Mouse (Mus musculus) hindbrain, embryonic 12.5 days (tissue): ENCODE measurements at regions not wholly inside any gene's neighbourhood (a gene's known extent, or its start where the extent isn't known, plus 50 kb on each side); places are given as distances from the start of the nearest gene placed in this dataset.
A peak's percentile ranks its signal among the peaks of the same experiment; 100 is the strongest.

Source experiments
- ATAC-seq: fragments of 200-750 bp; cut with Nextera tagmentation; 2 replicates; pipeline ENCODE4 v1.8.0; 2017; ENCODE audit warnings: moderate TSS enrichment; ENCODE audit not compliant: low FRiP score
- H3K27ac ChIP-seq: fragments of 300-500 bp; sonication (generic); 2 replicates; pipeline ENCODE4 v1.5.1; 2016; ENCODE audit warnings: mild to moderate bottlenecking
- H3K27me3 ChIP-seq: fragments of 300-500 bp; sonication (generic); 2 replicates; pipeline ENCODE4 v1.6.1; 2016; ENCODE audit warnings: mild to moderate bottlenecking
- H3K36me3 ChIP-seq: fragments of 300-500 bp; sonication (generic); 2 replicates; pipeline ENCODE4 v1.6.1; 2016; ENCODE audit warnings: mild to moderate bottlenecking
- H3K4me1 ChIP-seq: fragments of 300-500 bp; sonication (generic); 2 replicates; pipeline ENCODE4 v1.6.1; 2016
- H3K4me2 ChIP-seq: fragments of 300-500 bp; sonication (generic); replicated peaks from 2 replicates; pipeline ENCODE4 v1.6.1; 2016; ENCODE audit warnings: mild to moderate bottlenecking
- H3K4me3 ChIP-seq: fragments of 300-500 bp; sonication (generic); 2 replicates; pipeline ENCODE4 v1.5.1; 2016; ENCODE audit warnings: mild to moderate bottlenecking
- H3K9ac ChIP-seq: fragments of 300-500 bp; sonication (generic); 2 replicates; pipeline ENCODE4 v1.6.1; 2016; ENCODE audit warnings: mild to moderate bottlenecking, moderate library complexity
- H3K9me3 ChIP-seq: fragments of 300-500 bp; sonication (generic); replicated peaks from 2 replicates; pipeline ENCODE4 v1.6.1; 2016; ENCODE audit warnings: mild to moderate bottlenecking
- WGBS: fragments of 180-500 bp; shearing (Covaris S2); methylation state at CpG from one replicate; pipeline ENCODE4 v1.1.7; 2016; 5-methylcytosine and 5-hydroxymethylcytosine counted together

- Histone ChIP-seq H3K36me3 (no peaks in the 10 kb centered on the region), H3K27me3 (no peaks in the 10 kb centered on the region), H3K27ac (no peak overlapping the region), H3K4me2 (no peak overlapping the region), H3K9ac (no peak overlapping the region), H3K4me1 (peaks cover 40% of the 10 kb centered on the region), H3K4me3 (no peak overlapping the region), H3K9me3 (no peaks in the 10 kb centered on the region)
- WGBS, result 16% methylated on average over 12 of the region's 12 CpGs
- ATAC-seq, result peak; percentile 68
These were observed 218.7 kb upstream of the Camk1g start for GRCm38 (mm10) chr1:193588477-193589464.

DNA sequence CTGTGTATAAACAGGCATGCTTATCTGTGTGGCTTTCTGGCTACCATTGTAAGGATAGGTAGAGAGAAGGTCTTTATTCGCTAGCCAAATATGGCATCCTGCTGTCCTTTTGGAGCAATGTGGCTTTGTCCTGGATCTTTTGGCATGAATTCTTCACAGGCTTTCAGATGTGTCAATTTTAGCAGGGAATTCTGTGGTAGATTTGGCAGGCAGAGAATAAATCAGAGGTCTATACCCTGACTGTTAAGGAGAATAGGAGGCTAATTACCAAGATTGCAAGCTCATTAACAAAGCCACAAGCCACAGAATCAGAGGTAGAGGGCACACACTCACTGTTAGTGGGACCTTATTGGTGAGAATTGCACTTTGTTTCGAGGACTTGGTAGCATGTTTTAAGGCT is 217.2 kb upstream of the Camk1g start:
- Histone ChIP-seq H3K27ac (no peak overlapping the region), H3K4me3 (no peak overlapping the region), H3K9ac (no peak overlapping the region), H3K36me3 (no peaks in the 10 kb centered on the region), H3K9me3 (no peaks in the 10 kb centered on the region), H3K4me2 (no peak overlapping the region), H3K27me3 (no peaks in the 10 kb centered on the region), H3K4me1 (peaks cover 40% of the 10 kb centered on the region)
- no peak for ATAC-seq
- 80% methylated on average over 2 of the region's 2 CpGs for WGBS

DNA sequence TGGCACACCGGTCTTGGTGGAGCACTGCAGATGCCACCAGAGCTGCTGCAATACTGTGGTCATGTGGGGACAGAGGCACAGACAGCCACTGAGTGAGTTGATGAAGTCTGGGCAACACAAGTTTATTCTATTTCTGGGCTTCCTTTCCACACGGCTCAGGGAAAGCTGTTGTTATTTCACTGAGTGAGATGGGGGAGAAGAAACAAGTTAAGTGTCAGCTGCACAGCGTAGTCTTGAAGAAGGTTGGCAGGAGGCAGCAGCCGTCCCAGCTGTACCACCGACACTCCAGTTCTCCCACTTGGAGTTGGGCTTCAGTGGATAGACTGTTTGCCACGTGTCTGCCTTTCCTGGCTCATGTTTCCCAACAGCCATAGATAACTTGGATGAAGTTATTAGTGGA is 216.8 kb upstream of the Camk1g start:
- Histone ChIP-seq H3K4me2 (no peak overlapping the region), H3K9ac (no peak overlapping the region), H3K36me3 (no peaks in the 10 kb centered on the region), H3K27me3 (no peaks in the 10 kb centered on the region), H3K4me3 (no peak overlapping the region), H3K27ac (no peak overlapping the region), H3K9me3 (no peaks in the 10 kb centered on the region), H3K4me1 (peaks cover 40% of the 10 kb centered on the region)
- ATAC-seq, result no peak
- 69% methylated on average over 6 of the region's 6 CpGs for WGBS

DNA sequence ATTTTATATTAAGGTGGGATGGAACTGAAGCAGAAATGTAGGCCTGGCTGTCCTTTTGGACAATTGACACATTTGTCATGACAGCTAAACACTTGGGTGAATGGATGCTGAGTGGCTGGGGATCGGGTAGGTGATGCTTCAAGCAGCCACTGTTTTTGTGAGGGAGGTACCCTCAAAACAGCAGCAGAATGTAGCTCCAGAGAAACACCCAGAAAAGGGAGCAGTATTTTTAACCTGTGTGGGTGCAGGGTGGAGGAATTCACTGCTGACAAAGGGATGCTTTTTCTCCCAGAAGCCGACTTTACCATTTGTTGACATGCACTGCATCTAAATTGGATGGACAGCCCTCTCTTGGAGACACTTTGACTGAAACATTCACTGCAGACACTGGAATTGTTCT is 213.7 kb upstream of the Camk1g start:
- no peak for ATAC-seq
- Histone ChIP-seq H3K27me3 (no peaks in the 10 kb centered on the region), H3K4me3 (no peak overlapping the region), H3K4me1 (peaks cover 21% of the 10 kb centered on the region), H3K27ac (no peak overlapping the region), H3K9me3 (no peaks in the 10 kb centered on the region), H3K9ac (no peak overlapping the region), H3K4me2 (no peak overlapping the region), H3K36me3 (no peaks in the 10 kb centered on the region)
- 69% methylated on average over 2 of the region's 2 CpGs for WGBS

GRCm38 (mm10) chr1:193580393-193580792 is 210.3 kb upstream of the Camk1g start:
- Histone ChIP-seq H3K36me3 (no peaks in the 10 kb centered on the region), H3K27ac (no peak overlapping the region), H3K4me1 (peaks cover 6% of the 10 kb centered on the region; the same call in 1 of the 2 replicates), H3K4me2 (no peak overlapping the region), H3K27me3 (no peaks in the 10 kb centered on the region), H3K9ac (no peak overlapping the region), H3K4me3 (no peak overlapping the region), H3K9me3 (no peaks in the 10 kb centered on the region)
- WGBS, result 83% methylated on average over 4 of the region's 4 CpGs
- no peak for ATAC-seq

DNA sequence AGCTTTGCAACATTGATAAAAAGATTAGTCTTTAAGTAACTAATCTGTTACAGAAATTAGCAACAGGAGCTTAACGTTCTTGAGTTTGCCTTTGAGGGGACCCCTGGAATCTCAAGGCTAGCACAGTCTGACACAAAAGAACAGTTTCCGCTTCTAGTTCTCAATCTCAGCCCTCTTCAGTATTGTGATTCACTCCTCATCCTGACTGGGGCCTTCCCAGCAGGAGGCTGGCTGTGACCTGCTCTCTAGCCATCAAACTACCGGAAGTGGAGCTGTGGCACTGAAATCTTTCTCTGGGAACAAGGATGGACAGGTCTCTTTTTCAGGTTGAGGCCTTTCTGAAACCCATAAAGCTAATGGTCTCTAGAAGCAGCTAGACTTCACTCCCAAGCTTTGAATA is 209.6 kb upstream of the Camk1g start:
- H3K36me3 ChIP-seq, result no peaks in the 10 kb centered on the region
- H3K4me2 ChIP-seq, result no peak overlapping the region
- no peak overlapping the region for H3K4me3 ChIP-seq
- H3K9ac ChIP-seq, result no peak overlapping the region
- peaks cover 6% of the 10 kb centered on the region; the same call in 1 of the 2 replicates for H3K4me1 ChIP-seq
- ATAC-seq, result no peak
- no peak overlapping the region for H3K27ac ChIP-seq
- 51% methylated on average over 3 of the region's 3 CpGs for WGBS
- H3K9me3 ChIP-seq, result no peaks in the 10 kb centered on the region
- no peaks in the 10 kb centered on the region; the same call in 1 of the 2 replicates for H3K27me3 ChIP-seq

- no peaks in the 10 kb centered on the region for H3K9me3 ChIP-seq
- peaks cover 6% of the 10 kb centered on the region; the same call in 1 of the 2 replicates for H3K4me1 ChIP-seq
- no peaks in the 10 kb centered on the region; the same call in 1 of the 2 replicates for H3K27me3 ChIP-seq
- H3K27ac ChIP-seq, result no peak overlapping the region
- H3K4me3 ChIP-seq, result no peak overlapping the region
- no peak overlapping the region for H3K9ac ChIP-seq
- ATAC-seq, result no peak
- no peaks in the 10 kb centered on the region for H3K36me3 ChIP-seq
- WGBS, result 88% methylated on average over 2 of the region's 2 CpGs
- H3K4me2 ChIP-seq, result no peak overlapping the region
These were observed 208.6 kb upstream of the Camk1g start for GRCm38 (mm10) chr1:193578661-193579175.

DNA sequence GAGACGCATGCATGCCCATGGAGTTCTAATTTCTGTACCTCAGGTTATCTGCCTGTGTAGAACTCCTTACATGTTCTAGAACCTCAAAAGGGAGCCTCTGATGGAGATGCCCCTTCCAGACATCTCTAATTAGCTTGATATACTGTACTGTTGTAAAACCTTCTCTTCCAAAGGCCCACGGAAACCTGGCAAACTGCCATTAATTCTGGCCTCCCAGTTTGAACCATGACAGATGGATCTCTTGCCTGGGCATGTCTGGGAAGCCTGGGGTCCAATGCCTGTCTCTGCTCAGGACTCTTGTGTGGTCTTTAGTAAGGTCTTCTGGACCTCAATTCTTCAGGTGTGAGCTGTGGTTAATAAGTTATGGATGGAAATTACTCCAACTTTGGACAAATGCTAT is 207.7 kb upstream of the Camk1g start:
- no peaks in the 10 kb centered on the region; the same call in 1 of the 2 replicates for H3K27me3 ChIP-seq
- no peak for ATAC-seq
- no peak overlapping the region for H3K4me2 ChIP-seq
- H3K4me1 ChIP-seq, result peaks cover 6% of the 10 kb centered on the region; the same call in 1 of the 2 replicates
- no peak overlapping the region for H3K4me3 ChIP-seq
- WGBS, result 73% methylated on average over 2 of the region's 2 CpGs
- no peak overlapping the region for H3K27ac ChIP-seq
- no peaks in the 10 kb centered on the region for H3K36me3 ChIP-seq
- no peaks in the 10 kb centered on the region for H3K9me3 ChIP-seq
- no peak overlapping the region for H3K9ac ChIP-seq

GRCm38 (mm10) chr1:193575986-193576713 is 206.1 kb upstream of the Camk1g start:
- H3K27me3 ChIP-seq, result no peaks in the 10 kb centered on the region; the same call in 1 of the 2 replicates
- H3K9me3 ChIP-seq, result no peaks in the 10 kb centered on the region
- 8% methylated on average over 12 of the region's 12 CpGs for WGBS
- H3K4me3 ChIP-seq, result no peak overlapping the region
- no peaks in the 10 kb centered on the region for H3K36me3 ChIP-seq
- H3K4me1 ChIP-seq, result peaks cover 6% of the 10 kb centered on the region; the same call in 1 of the 2 replicates
- ATAC-seq, result peak; percentile 93
- no peak overlapping the region for H3K9ac ChIP-seq
- no peak overlapping the region for H3K27ac ChIP-seq
- no peak overlapping the region for H3K4me2 ChIP-seq

DNA sequence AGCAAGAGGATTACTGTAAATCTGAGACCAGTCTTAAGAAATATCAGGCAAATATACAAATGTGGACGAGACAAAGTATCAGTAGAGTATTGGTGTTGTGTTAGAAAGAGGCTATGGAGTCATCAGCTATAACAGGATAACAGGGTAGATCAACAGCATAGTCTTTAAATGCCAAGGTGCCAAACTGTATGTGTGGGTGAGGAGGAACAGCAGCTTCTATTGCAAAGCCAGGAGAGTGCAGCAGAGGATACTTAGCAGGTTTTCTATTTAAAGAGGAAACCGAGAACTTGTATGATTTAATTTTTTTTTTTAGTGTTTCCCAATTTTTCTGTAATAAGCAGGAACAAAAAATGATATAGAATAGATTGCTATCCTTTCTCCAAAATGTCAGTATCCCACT is 202.7 kb upstream of the Camk1g start:
- Histone ChIP-seq H3K4me3 (no peak overlapping the region), H3K4me2 (no peak overlapping the region), H3K27me3 (no peaks in the 10 kb centered on the region; the same call in 1 of the 2 replicates), H3K36me3 (no peaks in the 10 kb centered on the region), H3K4me1 (peaks cover 6% of the 10 kb centered on the region; the same call in 1 of the 2 replicates), H3K27ac (no peak overlapping the region), H3K9me3 (no peaks in the 10 kb centered on the region), H3K9ac (no peak overlapping the region)
- ATAC-seq, result no peak
- 76% methylated on average over 2 of the region's 2 CpGs for WGBS

- Histone ChIP-seq H3K4me3 (no peak overlapping the region), H3K9me3 (no peaks in the 10 kb centered on the region), H3K9ac (no peak overlapping the region), H3K27ac (no peak overlapping the region), H3K4me1 (peaks cover 6% of the 10 kb centered on the region; the same call in 1 of the 2 replicates), H3K36me3 (no peaks in the 10 kb centered on the region), H3K27me3 (no peaks in the 10 kb centered on the region; the same call in 1 of the 2 replicates), H3K4me2 (no peak overlapping the region)
- WGBS, result 94% methylated on average over 3 of the region's 3 CpGs
- no peak for ATAC-seq
These were observed 202.3 kb upstream of the Camk1g start for GRCm38 (mm10) chr1:193572411-193572810.

DNA sequence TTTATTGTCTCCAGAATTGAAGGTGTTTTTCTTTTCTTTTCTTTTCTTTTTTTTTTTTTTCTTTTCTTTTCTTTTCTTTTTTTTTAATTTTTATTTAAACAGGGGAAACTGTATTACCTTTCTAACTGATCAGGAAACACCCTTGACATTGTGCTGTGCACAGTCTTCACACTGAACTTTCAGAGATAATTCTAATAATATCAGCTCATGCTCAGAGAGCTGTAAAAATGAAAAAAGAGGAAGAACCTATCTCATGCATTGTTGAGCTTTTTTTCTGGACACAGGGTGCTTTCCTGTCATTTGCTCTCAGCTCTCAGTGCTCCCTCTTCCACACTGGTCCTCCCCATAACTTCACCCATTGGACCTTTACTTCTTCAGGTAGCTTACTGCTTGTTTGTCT is 201.0 kb upstream of the Camk1g start:
- ATAC-seq, result no peak

More for the DNA sequence above, 201.0 kb upstream of the Camk1g start:
- Histone ChIP-seq H3K9me3 (no peaks in the 10 kb centered on the region), H3K4me3 (no peak overlapping the region), H3K4me2 (no peak overlapping the region), H3K4me1 (peaks cover 2% of the 10 kb centered on the region; the same call in 1 of the 2 replicates), H3K27me3 (no peaks in the 10 kb centered on the region; the same call in 1 of the 2 replicates), H3K9ac (no peak overlapping the region), H3K27ac (no peak overlapping the region), H3K36me3 (no peaks in the 10 kb centered on the region)
